Mouse (Mus musculus) embryonic facial prominence, embryonic 11.5 days (tissue): ENCODE results near the gene Lrp2. TPM values are rescaled to one million over a fixed set of nuclear protein-coding genes. Genes with fewer than 3 reads are reported as not detected.
"Not testable (repeated sequence)": the region's sequence is repeated elsewhere in the genome, so short reads cannot be mapped to it uniquely, and the experiment has no call there.

ENCODE experiments used
- ATAC-seq: fragments of 200-750 bp; cut with Nextera tagmentation; replicated peaks from 2 replicates; pipeline ENCODE4 v1.8.0; 2017; ENCODE audit warnings: low read depth; ENCODE audit not compliant: insufficient number of reproducible peaks, low FRiP score, low TSS enrichment
- DNase-seq: peaks from one replicate; pipeline ENCODE4 v3.0.0-alpha.2; 2015; ENCODE audit warnings: low spot score
- H3K27ac ChIP-seq: fragments of 300-500 bp; sonication (generic); replicated peaks from 2 replicates; pipeline ENCODE4 v1.5.1; 2014; ENCODE audit warnings: mild to moderate bottlenecking, low read depth, low read length, control low read depth
- H3K27me3 ChIP-seq: fragments of 300-500 bp; sonication (generic); 2 replicates; pipeline ENCODE4 v1.6.1; 2014; ENCODE audit warnings: mild to moderate bottlenecking, low read length, moderate library complexity, mixed read lengths; ENCODE audit not compliant: control insufficient read depth, insufficient read depth
- H3K36me3 ChIP-seq: fragments of 300-500 bp; sonication (generic); replicated peaks from 2 replicates; pipeline ENCODE4 v1.6.1; 2014; ENCODE audit warnings: low read depth, mild to moderate bottlenecking, low read length, moderate library complexity, mixed read lengths; ENCODE audit not compliant: control insufficient read depth, insufficient read depth
- H3K4me1 ChIP-seq: fragments of 300-500 bp; sonication (generic); 2 replicates; pipeline ENCODE4 v1.6.1; 2014; ENCODE audit warnings: low read length, mixed read lengths; ENCODE audit not compliant: control insufficient read depth, insufficient read depth
- H3K4me2 ChIP-seq: fragments of 300-500 bp; sonication (generic); 2 replicates; pipeline ENCODE4 v1.6.1; 2014; ENCODE audit warnings: low read depth, mild to moderate bottlenecking, control low read depth, low read length, moderate library complexity
- H3K4me3 ChIP-seq: fragments of 300-500 bp; sonication (generic); 2 replicates; pipeline ENCODE4 v1.5.1; 2014; ENCODE audit warnings: low read depth, low read length, control low read depth
- H3K9ac ChIP-seq: fragments of 300-500 bp; sonication (generic); replicated peaks from 2 replicates; pipeline ENCODE4 v1.6.1; 2014; ENCODE audit warnings: mild to moderate bottlenecking, control low read depth, low read length
- H3K9me3 ChIP-seq: fragments of 300-500 bp; sonication (generic); replicated peaks from 2 replicates; pipeline ENCODE4 v1.6.1; 2016; ENCODE audit warnings: mild to moderate bottlenecking, low read length, inconsistent platforms, mixed read lengths; ENCODE audit not compliant: control insufficient read depth
- WGBS: fragments of 180-500 bp; shearing (Covaris S2); extraction: QIAGEN DNeasy Blood & Tissue Kit; methylation state at CpG from one replicate; pipeline ENCODE4 v1.1.7; 2014; 5-methylcytosine and 5-hydroxymethylcytosine counted together
- polyA plus RNA-seq: library from polyadenylated mRNA; unstranded; fragments of >200 nt; fragmentation: Nextera tagmentation; extraction: Ambion mirVana; gene quantifications from 2 replicates; pipeline ENCODE4 v1.2.1, GENCODE M21; 2014

Lrp2 gene
- polyA plus RNA-seq, 1 experiment from 2014 or later = 1.7 TPM

DNA sequence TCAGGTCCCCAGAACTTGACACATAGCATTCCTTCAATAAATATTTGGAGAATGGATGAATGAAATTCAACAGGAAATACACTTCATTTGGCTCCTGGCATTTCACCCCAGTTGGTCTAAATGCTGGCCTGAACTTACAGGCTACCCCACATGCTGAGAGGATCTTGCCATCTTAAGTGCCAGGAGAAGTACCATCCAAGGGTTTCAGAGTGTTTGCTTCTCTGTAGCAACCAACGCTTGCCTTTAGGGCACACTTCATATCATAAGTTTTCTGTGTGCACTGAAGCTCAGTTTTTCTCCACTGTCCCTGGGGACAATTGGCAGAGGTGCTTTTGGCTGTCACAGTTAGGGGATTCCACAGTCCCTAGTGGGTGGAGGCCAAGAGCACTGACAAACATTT lies 4.7 kb upstream of the Lrp2 start:
- H3K4me1 ChIP-seq = peaks cover 7% of the 10 kb centered on the region; the same call in 1 of the 2 replicates
- H3K27me3 ChIP-seq = peaks cover 23% of the 10 kb centered on the region
- H3K27ac ChIP-seq = no peak overlapping the region
- no peak for ATAC-seq
- H3K4me2 ChIP-seq = no peak overlapping the region
- H3K9ac ChIP-seq = no peak overlapping the region
- DNase-seq = no peak
- no peaks in the 10 kb centered on the region for H3K9me3 ChIP-seq
- 83% methylated on average over 1 of the region's 1 CpGs for WGBS
- no peak overlapping the region for H3K4me3 ChIP-seq
- no peaks in the 10 kb centered on the region for H3K36me3 ChIP-seq

DNA sequence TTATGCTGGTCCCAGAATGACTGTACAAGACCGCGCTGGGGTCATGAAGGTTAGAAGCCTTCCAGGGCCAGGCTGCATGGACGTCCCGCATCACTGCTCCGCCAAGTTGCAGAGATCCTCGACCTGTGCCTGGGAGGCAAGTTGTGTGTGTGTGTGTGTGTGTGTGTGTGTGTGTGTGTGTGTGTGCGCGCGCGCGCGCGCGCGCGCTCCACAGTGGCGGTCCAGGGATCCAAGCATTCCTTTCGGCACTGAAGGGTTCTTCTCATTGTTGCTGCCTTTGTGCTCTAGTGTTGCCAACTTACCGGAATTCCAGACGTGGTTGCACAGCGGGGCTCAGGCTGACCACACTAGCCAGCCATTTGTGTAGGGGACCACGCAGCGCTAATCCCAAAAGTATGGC lies 2.0 kb upstream of the Lrp2 start:
- DNase-seq (peak; percentile 26), ATAC-seq (no peak)
- Histone ChIP-seq H3K4me3 (peak overlapping the region; percentile 19), H3K4me2 (peak overlapping the region; percentile 39), H3K27ac (no peak overlapping the region), H3K9me3 (no peaks in the 10 kb centered on the region), H3K9ac (no peak overlapping the region), H3K4me1 (peaks cover 7% of the 10 kb centered on the region), H3K36me3 (no peaks in the 10 kb centered on the region), H3K27me3 (peaks cover 34% of the 10 kb centered on the region)
- under 1% methylated on average over 18 of the region's 23 CpGs for WGBS

DNA sequence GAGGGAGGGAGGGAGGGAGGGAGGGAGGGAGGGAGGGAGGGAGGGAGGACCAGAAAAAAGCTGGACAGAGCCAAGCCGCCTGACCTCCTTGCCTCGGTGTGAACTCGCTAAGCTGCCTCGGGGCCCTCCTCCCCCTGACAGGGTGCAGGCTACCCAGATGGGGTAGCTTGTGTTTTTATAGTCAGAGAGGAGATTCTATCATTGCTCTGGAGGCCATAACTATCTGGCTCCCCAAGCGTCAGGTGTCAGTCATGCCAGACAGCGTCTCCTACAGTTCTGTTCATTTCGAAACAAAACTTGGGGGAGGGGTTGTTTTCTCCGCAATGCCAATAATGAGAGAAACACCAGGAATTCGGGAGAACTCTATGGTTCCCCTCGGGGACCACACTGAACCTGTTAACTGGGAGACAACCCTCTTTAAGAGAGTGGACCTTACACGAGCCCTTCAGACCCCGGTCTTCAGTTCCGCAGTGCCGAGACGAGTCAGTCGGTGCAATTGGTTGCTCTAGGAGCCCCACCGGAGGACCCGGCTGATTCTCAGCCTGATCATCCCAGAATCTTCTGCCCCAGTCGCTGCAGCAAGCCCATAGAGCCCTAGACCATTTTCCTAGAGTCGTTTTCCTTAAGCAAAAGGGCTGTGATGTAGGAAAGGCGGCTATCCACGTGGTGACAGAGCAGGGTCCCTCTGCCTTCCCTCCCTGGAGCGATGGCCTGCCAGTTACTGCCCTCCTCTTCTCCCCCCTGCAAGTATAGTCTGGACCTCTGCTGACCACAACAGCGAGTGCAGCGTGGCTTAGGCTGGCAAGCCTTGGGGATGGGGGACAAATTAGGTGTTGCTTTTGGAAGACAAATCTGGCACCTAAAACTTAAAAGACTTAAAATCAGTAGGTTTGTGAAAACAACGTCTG lies 1.2 kb upstream of the Lrp2 start:
- Histone ChIP-seq H3K27ac (no peak overlapping the region), H3K4me1 (peaks cover 7% of the 10 kb centered on the region), H3K9ac (0 out of 2 replicates have a peak overlapping the region, but pooled peaks have one; percentile 13), H3K4me2 (peak overlapping the region; percentile 39), H3K36me3 (no peaks in the 10 kb centered on the region), H3K4me3 (peak overlapping the region; percentile 21), H3K9me3 (no peaks in the 10 kb centered on the region), H3K27me3 (peaks cover 34% of the 10 kb centered on the region)
- DNase-seq (peak; percentile 23), ATAC-seq (no peak)
- WGBS = under 1% methylated on average over 26 of the region's 26 CpGs

- H3K4me2 ChIP-seq = peak overlapping the region; percentile 80
- no peaks in the 10 kb centered on the region for H3K9me3 ChIP-seq
- DNase-seq = peak; percentile 55
- H3K4me3 ChIP-seq = peak overlapping the region; percentile 57
- peaks cover 34% of the 10 kb centered on the region for H3K27me3 ChIP-seq
- peaks cover 7% of the 10 kb centered on the region for H3K4me1 ChIP-seq
- no peaks in the 10 kb centered on the region for H3K36me3 ChIP-seq
- under 1% methylated on average over 55 of the region's 61 CpGs for WGBS
- peak; percentile 42; the same call in 1 of the 2 replicates for ATAC-seq
- H3K27ac ChIP-seq = no peak overlapping the region
- peak overlapping the region; percentile 37 for H3K9ac ChIP-seq
Observed at GRCm38 (mm10) chr2:69585191-69585885, 527 bp downstream of the Lrp2 start.

GRCm38 (mm10) chr2:69584117-69584933 lies 1.5 kb downstream of the Lrp2 start:
- no peaks in the 10 kb centered on the region for H3K36me3 ChIP-seq
- 5% methylated on average over 20 of the region's 20 CpGs for WGBS

DNA sequence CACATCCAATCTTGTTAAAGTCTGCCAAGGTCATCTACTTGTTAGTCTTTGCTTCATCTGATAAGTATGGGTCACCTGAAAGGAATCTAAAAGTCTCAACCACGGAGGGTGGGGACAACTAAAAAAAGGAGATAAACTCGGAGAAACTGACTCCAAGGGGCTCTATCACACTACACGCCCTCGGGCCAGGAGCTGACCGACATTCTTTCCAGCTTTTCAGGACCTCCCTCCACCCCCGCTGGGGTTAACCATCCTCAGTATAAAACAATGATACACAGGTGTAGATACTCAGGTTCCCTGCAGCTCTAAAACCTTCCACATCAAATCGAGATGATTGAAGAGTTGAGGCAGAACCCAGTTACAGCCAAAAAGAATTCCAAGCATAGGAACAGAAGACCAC lies 3.0 kb downstream of the Lrp2 start:
- no peak overlapping the region for H3K4me2 ChIP-seq
- peaks cover 30% of the 10 kb centered on the region for H3K27me3 ChIP-seq
- WGBS = 25% methylated on average over 7 of the region's 7 CpGs
- H3K4me3 ChIP-seq = no peak overlapping the region
- DNase-seq = no peak
- no peak overlapping the region for H3K9ac ChIP-seq
- H3K4me1 ChIP-seq = peaks cover 7% of the 10 kb centered on the region
- no peak overlapping the region for H3K27ac ChIP-seq
- H3K9me3 ChIP-seq = no peaks in the 10 kb centered on the region
- H3K36me3 ChIP-seq = no peaks in the 10 kb centered on the region
- ATAC-seq = no peak

More at GRCm38 (mm10) chr2:69584117-69584933, 1.5 kb downstream of the Lrp2 start:
- Histone ChIP-seq H3K9me3 (no peaks in the 10 kb centered on the region), H3K4me2 (peak overlapping the region; percentile 15; the same call in 1 of the 2 replicates), H3K4me1 (peaks cover 7% of the 10 kb centered on the region), H3K27me3 (peaks cover 34% of the 10 kb centered on the region), H3K27ac (no peak overlapping the region), H3K4me3 (peak overlapping the region; percentile 57), H3K9ac (no peak overlapping the region)
- peak; percentile 40 for DNase-seq
- ATAC-seq = no peak

GRCm38 (mm10) chr2:69582068-69582467 lies 3.8 kb downstream of the Lrp2 start:
- not testable (repeated sequence) for DNase-seq, H3K9me3 ChIP-seq, H3K4me1 ChIP-seq, H3K36me3 ChIP-seq, H3K27ac ChIP-seq, H3K4me3 ChIP-seq, H3K4me2 ChIP-seq, ATAC-seq, H3K9ac ChIP-seq
- WGBS = 94% methylated on average over 4 of the region's 4 CpGs
- peaks cover 22% of the 10 kb centered on the region for H3K27me3 ChIP-seq
